Mouse (Mus musculus) retina, postnatal 1 day (tissue): ENCODE measurements around the gene Numa1.
"Not testable (repeated sequence)": the region's sequence is repeated elsewhere in the genome, so short reads cannot be mapped to it uniquely, and the experiment has no call there.

Source experiments
- DNase-seq: peaks from one replicate; pipeline ENCODE4 v3.0.0-alpha.2; 2012

The Numa1 gene

DNA sequence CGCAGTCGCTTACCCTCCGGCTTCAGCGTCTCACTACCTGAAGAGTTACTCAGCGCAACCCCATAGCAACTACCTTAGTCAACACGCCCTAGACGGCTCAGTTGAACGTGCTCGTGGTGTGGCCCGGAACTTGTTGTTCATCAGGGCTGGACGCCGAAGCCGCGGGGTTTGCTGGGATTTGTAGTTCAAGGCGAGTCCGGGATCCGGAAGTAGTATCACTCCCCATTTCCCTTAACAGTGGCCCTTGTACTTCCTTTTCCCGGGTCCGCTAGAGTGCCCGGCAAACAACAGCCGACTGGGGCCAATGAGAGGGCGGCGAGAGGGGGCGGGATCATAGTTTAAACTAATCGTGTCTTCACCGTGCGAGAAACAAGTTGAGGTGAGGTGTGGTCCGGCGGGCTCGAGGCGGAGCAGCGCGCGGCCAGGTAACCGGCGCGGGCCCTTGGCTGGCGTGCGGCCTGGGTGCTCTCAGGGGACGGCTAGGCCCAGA, at the start of gene Numa1, which contains the start of gene Lrrc51:
Gene Numa1 (plus strand): TSS at position 361 of the 490 bp plus-strand sequence.
Gene Lrrc51 (minus strand): TSS at position 145 of the 490 bp plus-strand sequence.
- DNase-seq = peak; percentile 98

DNA sequence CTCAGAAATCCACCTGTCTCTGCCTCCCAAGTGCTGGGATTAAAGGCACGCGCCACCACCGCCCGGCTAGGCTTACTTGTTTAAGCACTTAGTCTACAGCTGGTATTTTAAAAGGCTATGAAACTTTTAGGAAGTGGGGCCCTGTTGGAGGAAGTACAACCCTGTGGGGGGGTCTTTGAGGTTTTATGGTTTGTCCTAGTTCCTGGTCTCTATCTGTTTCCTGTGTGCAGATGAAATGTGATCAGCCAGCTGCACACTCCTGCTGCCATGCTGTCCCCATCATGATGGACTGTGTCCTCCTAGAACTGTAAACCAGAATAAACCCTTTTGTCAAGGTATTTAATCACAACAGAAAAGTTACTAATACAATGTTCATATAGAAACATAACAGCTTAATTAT, 49.8 kb upstream of the Numa1 start:
- no peak for DNase-seq

DNA sequence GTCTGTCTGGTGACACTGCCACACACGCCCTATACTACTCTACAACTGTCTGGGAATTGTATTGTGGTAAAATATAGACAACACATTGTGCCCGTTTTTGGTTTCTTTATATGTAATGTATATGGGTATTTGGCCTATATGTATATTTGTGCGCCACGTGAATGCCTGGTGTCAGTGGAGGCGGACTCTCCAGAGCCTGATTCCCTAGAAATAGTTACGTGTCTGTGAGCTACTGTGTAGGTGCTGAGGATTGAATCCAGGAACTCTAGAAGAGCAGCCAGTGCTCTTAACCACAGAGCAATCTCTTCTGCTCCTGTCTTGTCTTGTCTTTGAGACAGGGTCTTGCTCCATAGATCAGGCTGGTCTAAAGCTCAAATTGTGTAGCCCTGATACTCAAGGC, 47.6 kb upstream of the Numa1 start:
- DNase-seq = no peak

DNA sequence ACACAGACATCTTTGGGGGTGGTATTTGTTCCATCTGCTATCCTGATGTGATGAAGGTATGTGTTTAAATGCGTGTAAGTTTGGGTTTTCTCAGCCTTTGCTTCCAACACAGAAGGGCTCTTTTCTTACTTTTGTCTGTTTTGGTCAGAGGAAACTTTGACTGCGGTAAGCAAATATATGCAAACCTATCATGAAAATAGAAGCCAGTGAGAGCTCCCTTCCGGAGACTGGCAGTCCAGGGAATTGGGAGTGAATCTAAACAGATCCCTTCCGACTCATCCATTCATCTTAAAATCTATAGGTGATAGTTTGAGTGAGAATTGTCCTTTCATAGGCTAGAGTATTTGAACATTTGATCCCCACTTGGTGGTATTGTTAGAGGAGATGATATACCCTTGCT, 45.5 kb upstream of the Numa1 start:
- DNase-seq = no peak

DNA sequence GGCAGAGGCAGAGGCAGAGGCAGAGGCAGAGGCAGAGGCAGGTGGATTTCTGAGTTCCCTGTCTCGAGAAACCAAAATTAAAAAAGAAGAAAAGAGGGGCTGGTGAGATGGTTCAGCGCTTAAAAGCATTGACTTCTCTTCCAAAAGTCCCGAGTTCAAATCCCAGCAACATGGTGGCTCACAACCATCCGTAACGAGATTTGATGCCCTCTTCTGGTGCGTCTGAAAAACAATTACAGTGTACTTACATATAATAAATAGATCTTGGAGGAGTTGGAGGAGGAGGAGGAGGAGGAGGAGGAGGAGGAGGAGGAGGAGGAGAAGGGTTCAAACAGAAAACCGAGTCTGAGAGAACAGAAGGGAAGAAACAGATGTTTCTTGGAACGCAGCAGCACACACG, 38.2 kb upstream of the Numa1 start:
- DNase-seq = no peak

DNA sequence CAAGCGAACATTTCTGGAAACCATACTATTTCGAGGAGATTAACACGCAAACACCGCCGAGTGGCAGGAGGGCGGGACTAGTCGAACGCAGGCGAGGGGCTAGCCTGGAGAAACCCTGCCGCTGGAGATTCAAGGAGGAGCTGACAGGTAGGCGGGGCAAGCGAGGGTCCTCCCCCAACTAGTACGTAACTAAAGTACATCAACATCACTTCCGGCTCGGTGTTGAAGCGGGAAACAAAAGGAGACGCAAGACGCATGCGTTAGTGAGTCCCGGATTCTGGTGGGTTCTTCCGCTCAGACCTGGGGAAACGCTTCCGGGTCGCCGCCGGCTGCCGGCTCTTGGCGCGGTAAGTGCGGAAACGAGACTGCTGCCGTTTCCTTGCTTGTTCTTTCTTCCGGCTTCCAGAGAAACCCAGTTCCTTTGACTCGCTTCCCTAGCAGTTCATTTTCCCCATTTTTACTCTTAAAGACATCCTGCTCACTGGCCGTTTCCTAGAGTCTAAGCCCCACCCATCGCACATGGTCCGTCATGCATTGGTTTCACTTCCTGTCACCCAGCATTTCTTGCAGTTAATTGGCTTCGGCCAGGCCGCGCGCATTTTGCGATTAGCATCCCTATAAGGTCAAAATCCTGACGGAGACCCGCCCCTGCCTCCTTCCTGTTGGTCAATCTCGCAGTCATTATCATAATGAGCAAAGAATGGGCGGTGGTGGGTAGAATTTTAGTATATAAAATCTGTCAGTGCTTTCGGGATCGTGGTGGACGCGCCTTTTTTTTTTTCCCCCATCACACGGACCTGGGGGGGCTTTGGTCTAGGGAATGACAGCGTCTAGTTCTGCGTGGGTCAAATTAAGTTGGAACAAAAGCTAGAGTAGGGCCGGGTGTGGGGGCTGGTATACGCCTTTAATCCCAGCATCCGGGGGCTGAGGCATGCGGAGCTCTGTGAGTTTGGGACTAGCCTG, 37.5 kb upstream of the Numa1 start:
- DNase-seq = peak; percentile 100

DNA sequence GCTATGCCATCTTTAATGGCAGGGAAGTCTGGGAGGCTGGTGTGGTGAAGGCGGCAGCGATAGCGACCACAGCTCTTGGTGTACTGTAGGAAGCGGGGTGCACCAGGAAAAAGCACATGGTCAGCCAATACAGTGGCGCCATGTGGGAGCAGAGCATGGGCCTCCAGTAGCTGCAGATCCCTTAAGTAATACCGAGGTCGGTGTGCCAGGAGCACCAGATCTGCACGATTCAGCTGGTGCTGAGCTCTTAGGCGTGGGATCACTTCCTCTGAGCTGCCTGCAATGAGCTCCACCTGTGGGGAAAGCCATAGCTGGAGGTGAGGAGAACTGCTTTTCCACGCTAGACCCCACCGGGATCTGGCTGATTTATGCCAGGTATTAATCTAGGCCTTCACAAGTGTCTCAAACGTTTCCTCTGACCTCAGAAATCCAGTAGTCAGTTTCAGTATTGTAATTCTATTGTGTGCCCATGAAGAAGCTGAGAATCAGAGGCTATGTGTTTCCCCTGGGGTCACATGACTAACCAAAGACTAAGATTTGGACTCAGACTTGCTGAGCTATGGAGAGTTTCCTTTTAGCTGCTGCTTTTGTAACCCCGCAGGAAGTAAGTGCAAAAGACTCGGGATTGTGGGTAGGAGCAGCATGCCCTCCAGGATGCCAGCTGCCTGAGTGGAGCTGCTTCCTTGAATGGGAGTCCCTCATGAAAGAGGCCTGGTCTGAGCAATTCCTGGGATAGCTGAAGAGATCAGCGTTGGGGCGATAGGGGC, 33.4 kb upstream of the Numa1 start:
- no peak for DNase-seq

DNA sequence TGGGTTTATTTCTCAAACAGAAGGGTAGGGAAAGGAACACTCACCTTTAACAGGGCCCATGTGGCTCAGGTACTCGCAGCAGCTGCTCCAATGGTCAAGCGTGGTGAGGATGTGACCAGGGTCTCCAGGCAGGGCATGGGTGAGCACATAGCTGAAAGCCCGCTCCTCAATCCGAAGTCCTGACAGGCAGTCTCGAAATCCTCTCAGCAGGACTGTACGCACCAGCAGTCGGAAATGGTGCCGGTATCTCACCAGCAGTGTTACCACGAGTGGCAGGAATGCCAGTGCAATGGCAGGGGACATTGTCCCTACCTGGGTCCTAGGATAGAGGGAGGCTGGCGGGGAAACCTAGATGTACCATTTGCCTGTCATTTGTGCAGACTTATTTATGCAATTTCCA, 31.9 kb upstream of the Numa1 start:
- no peak for DNase-seq

DNA sequence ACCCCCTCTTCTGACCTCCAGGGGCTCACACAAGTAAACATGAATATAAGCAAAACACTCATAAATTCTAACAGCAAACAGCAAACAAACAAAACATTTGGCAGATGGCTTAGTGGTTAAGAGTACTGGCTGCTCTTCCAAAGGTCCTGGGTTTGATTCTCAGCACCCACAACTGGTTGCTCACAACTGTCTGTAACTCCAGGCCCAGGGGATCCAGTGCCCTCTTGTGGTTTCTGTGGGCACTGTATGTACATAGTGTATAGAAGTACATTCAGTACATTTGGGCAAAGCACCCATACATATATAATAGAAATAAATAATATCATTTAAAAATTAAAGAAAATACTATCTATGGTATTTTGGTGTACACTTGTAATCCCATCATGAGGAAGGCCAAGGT, 31.1 kb upstream of the Numa1 start:
- DNase-seq = no peak

DNA sequence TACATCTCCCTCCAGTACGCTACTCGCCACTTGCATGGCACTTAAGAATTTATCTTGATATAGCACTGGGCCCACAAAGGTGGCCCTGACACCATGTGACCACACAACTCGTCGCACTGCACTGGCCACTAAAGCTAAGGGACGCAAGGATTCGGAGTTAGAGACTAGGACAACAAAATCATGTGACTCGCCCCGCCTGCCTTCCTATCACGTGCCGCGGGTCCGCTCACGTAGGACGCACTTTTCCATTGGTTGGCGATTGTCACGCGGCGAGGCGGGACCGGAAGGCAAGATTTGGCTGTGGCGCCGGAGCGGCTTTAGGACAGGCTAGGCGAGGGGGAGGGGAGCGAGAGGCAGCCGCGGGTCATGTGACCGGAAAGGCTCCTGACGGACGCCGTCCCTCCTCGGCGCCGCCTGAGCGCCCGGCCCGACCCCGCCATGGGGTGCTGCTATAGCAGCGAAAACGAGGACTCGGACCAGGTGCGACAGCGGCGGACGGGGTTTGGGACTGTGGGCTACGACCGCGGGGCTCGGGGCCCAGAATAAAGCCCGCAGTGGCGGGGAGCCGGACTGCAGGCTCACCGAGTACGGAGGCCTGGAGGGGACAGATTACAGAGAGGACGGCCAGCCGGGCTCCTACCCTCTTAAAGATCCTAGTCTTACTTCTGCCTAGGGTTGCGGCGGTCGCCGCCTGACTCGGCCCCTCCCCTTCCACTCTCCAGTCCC, 28.2 kb upstream of the Numa1 start, which contains the start of gene Lamtor1:
Gene Lamtor1 (plus strand): TSS at position 344 of the 726 bp plus-strand sequence.
- peak; percentile 100 for DNase-seq

DNA sequence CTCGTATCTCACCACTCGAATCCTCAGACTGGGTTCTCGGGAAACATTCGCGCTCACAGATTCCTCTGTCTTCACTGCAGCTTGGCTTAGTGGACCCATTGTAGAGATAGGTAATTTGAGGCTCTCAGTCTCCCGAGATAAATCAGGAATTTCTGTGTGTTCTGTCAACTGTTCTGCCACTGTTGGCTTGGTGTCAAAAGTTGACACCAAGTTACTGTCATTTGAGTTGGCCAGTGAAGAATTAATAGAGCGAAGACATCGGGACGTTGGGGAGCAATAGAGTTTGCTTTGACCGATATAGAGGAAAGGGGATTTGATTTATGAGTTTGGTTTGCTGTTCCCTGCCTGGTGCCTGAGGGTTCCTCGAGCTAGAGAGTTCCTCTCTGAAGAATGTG, 27.6 kb upstream of the Numa1 start, which contains the start of gene Tomt:
Gene Tomt (minus strand): TSS at position 73 of the 395 bp plus-strand sequence.
- no peak for DNase-seq

DNA sequence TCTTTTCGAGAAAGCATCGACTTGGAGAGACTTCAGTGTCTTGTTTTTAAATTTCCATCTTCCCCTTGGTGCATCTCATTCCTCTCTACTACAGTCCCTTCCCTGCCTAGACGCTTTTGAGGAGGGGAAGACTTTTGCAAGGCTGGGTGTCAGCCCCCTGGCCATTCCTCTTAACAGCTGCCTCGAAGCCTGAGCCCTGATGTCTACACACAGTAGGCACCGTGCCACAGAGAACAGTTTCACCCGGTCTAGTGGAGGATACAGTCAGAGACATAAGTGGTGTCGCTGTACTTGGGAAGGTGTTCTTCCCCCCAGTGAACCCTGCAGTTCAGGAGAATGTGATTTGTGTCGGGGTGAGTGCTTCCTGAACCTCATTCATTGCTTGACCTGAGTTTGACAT, 27.2 kb upstream of the Numa1 start:
- no peak for DNase-seq

DNA sequence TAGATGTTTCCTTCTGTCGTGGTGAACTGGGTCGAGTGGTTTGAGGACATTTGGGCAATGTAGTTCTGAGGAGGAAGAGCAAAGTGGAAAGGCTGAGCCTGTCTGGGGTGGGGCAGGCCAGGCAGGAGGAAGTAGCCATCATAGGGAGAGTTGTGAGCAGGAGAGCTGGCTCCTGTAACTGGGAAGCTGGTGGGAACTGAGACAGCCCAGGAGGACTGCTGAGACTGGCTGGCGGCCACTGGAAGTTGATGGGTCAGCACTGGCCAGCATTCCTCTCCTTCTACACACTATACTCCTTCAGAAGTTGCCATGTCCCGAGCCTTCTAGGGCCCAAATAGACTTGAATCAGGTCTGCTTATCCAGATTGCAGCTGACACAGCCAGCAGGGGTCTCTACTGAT, 25.5 kb upstream of the Numa1 start:
- no peak for DNase-seq

DNA sequence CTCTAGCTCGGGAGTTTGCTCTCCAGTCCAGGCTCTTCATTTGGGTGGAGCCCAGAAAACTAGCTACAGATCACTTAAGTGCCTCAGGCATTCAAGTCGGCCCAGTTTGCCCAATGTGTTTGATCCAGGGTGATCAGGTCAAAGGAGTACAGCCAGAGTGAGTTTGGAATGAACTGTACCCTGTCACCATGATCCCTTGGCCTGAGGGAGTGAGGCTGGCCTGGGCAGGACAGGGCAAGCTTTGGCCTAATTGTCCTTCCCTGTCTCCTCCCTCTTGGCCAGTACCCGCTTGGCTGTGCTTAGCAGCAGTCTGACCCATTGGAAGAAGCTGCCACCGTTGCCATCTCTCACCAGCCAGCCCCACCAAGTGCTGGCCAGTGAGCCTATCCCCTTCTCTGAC, 23.8 kb upstream of the Numa1 start:
- DNase-seq = no peak

DNA sequence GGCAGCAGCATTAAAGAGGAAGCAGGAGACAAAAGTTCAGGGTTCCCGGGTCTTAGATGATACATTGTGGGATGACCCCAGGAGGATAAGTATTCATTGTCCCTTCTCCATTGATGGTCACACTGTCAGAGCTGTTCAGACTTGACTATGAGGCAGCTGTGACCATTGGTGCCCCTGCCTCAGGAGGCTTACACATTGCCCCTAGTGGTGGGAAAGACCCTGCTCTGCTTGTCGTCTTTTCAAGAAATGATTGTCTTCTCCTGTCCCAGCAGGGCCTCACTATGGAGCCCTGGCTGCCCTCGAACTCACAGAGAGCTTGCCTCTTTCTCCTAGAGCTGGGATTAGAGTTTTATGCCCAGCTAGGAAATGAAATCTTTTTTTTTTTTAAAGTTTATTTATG, 21.9 kb upstream of the Numa1 start:
- peak; percentile 34 for DNase-seq

DNA sequence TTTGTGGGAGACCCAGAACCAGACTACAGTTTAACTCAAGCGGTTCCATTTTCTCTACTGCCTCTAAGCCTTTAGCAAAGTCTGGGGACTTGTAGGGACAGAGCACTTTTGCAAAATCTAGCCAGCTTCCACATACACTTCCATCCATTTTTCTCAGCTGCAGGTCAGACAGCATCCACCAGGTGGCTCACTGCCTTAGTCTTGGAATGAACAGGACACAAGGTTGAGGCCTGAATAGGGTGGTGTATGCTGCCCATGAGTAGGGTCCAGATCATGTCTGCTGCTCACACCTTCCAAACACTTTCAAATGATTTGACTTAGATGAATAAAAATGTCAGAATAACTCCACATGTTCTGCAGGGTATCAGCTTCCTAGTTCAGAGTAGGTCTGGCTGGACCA, 15.8 kb upstream of the Numa1 start:
- DNase-seq = peak; percentile 82

DNA sequence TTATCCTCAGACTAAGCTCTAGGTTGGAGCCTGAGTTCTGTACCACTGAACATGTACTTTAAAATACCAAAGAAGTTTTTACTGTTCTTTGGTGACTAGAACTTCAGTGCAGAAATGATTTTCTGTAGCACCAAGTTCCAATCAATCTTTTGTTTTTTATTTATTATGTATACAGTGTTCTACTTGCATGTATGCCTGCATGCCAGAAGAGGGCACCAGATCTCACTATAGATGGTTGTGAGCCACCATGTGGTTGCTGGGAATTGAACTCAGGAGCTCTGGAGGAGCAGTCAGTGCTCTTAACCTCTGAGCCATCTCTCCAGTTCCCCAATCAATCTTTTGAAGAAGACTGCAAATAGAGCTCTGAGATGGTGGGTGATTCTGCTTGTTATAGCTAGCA, 8.0 kb upstream of the Numa1 start:
- DNase-seq = not testable (repeated sequence)

DNA sequence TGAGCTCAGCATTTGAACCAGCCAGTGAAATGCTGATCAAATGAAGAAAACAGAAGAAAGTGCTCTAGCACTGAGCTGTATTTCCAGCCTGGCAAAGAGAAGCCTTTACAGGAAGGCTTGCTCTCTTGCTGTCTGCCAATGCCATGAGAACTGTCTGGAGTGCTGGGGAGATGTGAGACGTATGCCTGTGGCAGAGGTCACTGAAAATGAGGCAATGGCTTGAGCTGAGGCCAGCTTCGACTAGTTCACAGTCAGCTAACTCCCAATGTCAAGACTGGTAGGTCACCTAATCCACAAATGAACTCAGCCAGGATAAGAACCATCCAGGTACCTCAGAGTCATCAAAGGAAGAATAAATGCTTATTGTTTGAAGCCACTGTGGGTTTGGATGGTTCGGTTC, 5.8 kb upstream of the Numa1 start:
- no peak for DNase-seq

DNA sequence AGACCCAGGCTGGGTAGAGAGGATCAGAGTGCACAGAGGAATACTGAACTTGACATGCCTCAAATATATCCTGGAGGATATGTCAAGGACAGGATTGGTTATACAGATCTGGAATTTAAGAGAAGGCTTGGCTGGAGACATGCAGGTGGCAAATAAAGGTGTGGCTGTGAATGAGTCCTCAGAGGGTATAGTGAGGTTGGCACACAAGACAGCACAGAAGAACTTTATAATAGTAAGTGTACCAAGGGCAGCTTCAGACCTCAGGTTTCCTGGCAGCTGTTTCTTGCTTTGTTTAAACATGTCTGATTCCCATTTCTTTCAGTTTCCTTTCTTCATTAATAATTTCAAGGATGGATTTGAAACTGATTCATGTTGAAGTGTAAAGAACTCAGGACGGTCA, 1.4 kb upstream of the Numa1 start:
- no peak for DNase-seq

DNA sequence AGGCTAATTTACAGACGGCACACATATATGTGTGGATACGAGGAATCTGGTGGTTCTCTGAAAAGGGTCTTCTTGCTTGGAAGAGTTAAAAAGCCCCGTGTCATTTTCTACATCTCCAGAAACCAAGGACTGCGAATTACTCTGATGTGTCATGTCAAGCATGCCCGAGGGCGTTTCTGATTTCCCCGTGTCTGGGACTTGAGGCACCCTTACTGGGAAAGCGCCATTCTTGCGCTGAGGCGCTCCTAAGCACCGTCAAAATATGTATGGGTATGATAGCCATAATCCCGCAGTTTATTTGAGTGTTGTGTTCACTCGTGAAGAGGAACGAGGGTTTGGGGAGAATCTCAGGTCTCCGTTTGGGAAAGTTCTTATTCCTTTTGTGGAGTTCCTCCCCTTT, 611 bp upstream of the Numa1 start:
- DNase-seq = no peak

DNA sequence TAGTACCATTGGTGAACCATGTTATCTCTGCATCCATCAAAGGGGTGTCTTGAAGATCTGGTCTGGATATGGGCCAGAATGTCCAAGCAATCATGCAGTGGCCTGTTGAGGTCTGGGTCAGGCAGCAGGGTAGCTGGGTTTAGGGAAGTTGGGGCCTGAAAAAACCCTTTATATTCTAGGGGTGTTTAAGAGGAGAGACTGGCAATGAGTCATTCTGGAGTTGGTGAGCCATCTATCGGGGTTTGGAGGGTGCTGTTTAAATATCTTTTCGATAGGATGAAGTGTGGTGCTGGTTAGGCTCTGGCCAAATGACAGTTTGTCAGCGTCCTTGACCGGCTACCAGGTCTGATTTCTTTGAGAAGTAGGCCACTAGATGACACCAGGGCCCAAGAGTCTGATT, 2.0 kb downstream of the Numa1 start:
- DNase-seq = no peak

DNA sequence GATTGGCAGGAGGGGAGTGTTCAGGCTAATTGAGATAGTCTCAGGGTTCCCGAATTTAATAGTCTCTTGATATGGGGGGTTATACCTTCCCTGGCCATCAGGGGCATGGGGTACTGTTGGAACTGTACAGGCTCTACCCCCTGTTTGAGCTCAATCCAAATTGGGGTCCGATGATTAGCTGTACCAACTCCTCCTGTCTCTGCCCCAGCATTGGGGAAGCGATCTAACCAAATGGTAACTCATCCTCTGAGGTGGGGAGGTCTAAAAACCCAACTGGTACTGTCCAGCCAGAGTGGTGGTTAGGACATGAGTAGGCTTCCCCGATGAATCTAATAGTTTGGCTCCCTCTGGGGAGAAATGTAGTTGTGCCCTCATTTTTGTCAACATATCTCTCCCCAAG, 3.1 kb downstream of the Numa1 start:
- DNase-seq = no peak

DNA sequence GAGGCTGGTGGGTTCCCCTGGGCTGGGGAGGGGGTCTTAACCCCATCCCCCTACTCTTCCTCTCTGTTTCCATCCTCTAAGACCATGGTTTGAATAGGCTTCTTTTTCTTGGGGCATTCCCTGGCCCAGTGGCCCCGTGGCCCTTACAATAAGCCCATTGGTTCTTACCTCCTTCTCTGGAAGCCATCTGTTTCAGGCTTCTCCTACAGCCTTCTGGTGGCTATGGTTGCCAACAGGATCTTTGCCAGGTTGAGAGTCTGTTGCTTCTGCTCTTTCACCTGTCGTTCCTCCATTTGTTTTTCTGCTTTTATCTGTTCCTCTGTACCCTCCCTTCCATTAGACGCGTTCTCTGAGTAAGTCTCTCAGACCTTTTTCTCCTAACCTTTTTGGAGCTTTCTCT, 3.7 kb downstream of the Numa1 start:
- no peak for DNase-seq
